Mouse (Mus musculus) monocyte, adult 5-6 weeks (primary cell): ENCODE measurements around the gene Lgals9. TPM values are rescaled to one million over a fixed set of nuclear protein-coding genes. Genes with fewer than 3 reads are reported as not detected.
A peak's percentile ranks its signal among the peaks of the same experiment; 100 is the strongest.
"Not testable (repeated sequence)": the region's sequence is repeated elsewhere in the genome, so short reads cannot be mapped to it uniquely, and the experiment has no call there.

ENCODE experiments used
- ATAC-seq: fragments of 153-309, 156-312 bp; replicated peaks from 2 replicates; pipeline ENCODE4 v1.8.0; 2017; ENCODE audit warnings: mild to moderate bottlenecking; ENCODE audit not compliant: low TSS enrichment, insufficient number of reproducible peaks, severe bottlenecking, poor library complexity, low FRiP score
- total RNA-seq: library from RNA; stranded (forward); fragments of 200-1000, 200-491, 200-594 nt; gene quantifications from 3 replicates; pipeline ENCODE4 v1.2.3, GENCODE M21; 2017

Gene Lgals9
- total RNA-seq, 1 experiment from 2014 or later = 30.3 TPM

DNA sequence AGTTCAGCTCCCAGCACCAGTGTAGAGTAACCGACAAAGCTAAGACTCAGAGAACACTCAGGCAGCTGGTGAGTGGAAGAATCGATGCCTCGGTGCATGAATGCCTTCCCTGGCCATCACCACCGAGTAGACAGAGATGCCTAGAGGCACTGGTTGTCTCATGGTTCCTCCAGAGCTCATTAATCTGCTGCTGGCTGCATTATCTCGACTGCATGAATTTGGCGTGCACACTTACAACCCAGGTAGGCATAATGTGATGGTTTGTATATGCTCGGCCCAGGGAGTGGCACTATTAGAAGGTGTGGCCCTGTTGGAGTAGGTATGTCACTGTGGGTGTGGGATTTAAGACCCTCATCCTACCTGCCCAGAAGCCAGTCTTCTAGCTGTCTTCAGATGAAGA is 24.1 kb upstream of the Lgals9 start:
- no peak for ATAC-seq

GRCm38 (mm10) chr11:79008007-79008775 is 23.4 kb upstream of the Lgals9 start:
- ATAC-seq = no peak

GRCm38 (mm10) chr11:79007356-79007755 is 22.6 kb upstream of the Lgals9 start:
- ATAC-seq = not testable (repeated sequence)

DNA sequence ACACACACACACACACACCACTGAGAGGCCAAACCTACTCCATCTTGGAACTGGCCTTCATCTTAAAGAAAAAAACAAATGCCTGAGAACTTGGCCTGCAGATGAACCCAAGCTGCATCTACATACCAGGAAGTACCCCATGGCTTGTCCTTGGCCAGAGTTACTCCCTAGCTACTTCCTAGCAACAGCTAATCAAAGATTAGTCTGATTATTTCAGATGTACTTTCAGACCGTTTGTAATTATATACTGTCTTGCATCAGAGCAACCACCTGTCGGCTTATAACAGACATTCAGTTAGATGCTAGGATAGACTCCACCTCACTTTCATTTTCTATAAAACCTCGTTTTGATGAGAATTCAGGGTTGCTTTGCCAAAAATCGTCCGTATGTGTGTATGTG is 21.7 kb upstream of the Lgals9 start:
- no peak for ATAC-seq

- ATAC-seq = no peak
Measured at GRCm38 (mm10) chr11:79005578-79006394, 21.0 kb upstream of the Lgals9 start.

- no peak; the same call in 1 of the 2 replicates for ATAC-seq
Measured at GRCm38 (mm10) chr11:79003769-79004638, 19.3 kb upstream of the Lgals9 start.

DNA sequence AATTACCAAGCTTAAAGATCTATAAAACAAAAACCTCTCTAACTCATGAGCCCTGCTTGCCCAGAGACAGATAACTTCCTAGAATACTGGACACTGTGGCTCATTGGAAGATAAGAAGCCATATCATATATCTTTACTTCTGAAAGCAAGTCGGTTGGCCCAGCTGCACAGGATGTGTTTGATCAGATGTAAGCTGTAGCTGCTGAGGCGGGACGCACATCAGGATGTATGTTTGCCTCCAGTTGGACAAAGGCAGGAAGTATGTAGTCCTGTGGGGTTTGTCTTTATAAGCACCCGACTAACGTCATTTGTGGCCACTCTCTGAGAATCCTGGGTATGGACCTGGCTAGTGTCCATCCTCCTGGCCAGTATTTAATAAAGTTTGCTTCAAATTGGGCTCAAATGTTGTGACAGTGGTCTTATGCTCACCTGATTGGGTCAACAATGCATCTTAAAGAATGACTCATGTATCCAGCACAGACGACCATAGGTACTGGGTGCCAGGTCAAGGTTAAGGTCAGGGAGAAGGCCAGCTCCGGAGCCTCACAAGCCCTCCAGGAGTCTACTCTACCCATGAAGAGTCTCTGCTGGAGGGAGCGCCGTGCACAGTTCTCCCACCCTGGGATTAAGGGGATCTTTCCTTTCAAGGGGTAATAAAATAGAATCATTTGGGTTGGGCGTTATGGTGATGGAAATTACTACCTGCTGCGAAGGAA is 18.5 kb upstream of the Lgals9 start:
- no peak for ATAC-seq

- ATAC-seq = no peak
Measured at GRCm38 (mm10) chr11:79002551-79002951, 17.8 kb upstream of the Lgals9 start.

DNA sequence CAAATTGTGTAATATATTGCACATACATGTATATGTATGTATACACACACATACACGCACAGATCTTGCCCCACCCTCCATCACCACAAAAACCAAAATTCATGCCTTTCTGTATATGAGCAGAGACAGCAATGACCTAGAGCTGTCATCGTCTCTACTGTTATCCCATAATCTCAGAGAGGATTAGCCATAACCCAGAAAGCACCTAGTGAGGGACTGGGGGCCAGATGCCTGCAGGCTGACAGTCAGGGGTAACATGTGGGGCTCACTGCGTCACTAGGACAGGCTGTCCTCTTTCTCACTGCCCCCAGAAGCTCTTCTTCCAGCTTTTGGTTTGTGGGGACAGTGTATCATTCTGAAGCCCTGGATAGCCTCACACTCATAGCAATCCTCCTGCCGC is 17.1 kb upstream of the Lgals9 start:
- no peak for ATAC-seq

- ATAC-seq = no peak
Measured at GRCm38 (mm10) chr11:78999118-78999517, 14.4 kb upstream of the Lgals9 start.

- not testable (repeated sequence) for ATAC-seq
Measured at GRCm38 (mm10) chr11:78990875-78991543, 6.3 kb upstream of the Lgals9 start.

- no peak for ATAC-seq
Measured at GRCm38 (mm10) chr11:78990096-78990495, 5.3 kb upstream of the Lgals9 start.

DNA sequence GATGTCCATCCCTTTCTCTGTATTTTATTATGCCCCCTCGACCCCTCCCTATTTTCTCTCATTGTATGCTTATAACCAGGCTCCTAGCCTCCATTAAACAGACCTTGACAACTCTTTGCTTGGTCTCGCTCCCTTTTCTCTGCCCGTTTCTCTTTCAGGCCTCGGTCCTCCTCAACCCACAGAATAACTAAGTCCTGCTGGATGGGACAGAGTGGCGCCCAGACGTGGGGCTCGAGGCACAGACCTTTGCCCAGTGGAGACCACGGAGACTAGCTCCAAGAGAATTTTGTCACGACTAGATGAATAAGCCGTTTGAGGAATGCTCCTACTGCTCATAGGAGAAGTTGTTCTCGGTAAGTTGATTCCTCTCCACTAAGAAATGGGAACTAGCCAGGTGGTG is 4.5 kb upstream of the Lgals9 start:
- not testable (repeated sequence) for ATAC-seq

DNA sequence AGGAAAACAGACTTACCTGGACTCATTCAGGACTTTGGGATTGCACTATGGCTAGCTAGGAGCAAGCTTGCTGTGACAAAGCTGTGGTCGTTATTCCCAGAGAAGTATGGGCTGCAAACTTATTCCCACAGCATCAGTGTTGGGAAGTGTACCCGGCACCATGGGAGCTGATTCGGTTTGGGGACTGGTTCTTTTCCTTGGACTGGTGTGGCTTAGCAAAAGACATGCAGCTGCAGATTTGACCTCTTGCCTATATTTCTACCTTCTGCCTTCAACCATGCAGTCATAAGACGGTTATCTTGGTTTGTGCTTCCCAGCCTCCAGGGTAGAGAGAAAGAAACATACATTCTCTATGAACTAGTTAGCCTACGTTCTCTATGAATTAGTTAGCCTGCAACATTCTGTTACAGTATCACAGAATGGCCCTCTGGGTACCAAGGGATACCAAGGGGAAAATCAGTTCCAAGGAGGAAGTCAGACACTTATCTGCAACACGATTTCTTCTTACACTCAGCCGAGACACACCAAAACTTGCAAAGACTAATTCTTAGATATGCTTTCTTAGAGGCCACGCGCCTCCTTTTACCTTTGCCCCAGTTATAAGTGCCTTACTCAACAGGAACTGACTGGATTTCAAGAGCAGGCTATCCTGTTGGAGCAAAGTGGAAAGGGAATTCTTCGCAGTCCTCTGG is 1.7 kb upstream of the Lgals9 start:
- ATAC-seq = no peak

DNA sequence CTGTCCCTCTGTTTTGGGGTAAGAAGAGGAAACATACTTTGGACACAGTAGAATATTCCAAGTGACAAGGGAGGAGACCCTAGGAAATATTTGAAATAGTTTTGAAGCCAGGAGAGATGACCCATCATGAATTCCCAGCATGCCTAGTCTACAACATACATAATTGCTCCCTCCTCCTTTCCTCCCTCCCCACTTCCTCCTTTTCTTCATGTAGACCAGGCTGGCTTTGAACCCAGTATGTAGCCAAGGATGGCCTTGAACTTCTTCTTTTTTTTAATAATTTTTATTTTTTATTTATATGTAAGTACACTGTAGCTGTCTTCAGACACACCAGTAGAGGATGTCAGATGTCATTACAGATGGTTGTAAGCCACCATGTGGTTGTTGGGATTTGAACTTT is 759 bp upstream of the Lgals9 start:
- no peak for ATAC-seq

DNA sequence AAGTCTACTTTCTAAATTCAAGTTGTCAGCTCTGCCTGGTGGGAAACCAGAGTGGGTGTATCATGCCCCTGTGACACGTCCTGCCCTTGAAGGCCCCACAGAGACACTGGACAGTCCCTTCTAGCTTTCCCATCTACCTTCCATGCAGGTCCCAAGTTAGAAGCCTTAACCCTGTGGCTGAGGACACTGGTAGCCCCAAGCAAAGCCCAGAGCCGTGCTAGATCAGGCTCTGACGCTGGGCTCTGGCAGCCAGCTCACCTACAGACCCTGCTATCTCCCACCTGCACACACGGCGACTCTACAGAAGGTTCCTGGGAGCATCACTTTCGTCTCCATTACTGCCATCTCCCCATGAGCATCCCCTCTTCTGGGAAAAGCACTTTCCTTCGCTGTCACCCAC is 1.2 kb downstream of the Lgals9 start:
- ATAC-seq = no peak

GRCm38 (mm10) chr11:78982513-78983291 is 2.0 kb downstream of the Lgals9 start:
- peak; percentile 38 for ATAC-seq
